Mouse (Mus musculus) kidney, adult 11 months (tissue): Measurements from ENCODE around the gene Nedd9.
"Not testable (repeated sequence)": the region's sequence is repeated elsewhere in the genome, so short reads cannot be mapped to it uniquely, and the experiment has no call there.

Experiments used
- DNase-seq: peaks from one replicate; pipeline ENCODE4 v3.0.0; 2022

Gene Nedd9

DNA sequence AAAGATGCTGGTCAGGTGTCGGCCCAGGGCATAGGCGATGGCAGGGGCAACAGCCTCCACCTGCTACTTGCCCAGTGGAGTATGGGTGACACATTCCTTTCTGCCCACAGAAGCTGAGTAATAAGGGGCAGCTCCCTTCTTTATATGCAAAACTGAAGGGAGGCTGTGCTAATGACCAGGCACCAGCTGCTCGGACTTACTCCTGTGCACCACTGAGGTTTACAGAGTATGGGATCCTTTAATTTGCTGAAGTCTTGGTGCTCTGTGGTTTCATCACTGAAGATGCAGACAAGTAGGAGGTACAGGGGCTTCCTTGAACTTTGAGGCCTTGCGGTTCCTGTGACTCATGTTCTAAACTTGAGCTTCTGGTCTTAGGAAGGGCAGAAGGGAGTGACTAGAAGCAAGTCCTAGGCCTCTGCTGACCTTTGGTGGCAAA, 120.0 kb downstream of the Nedd9 start:
- DNase-seq, result no peak

DNA sequence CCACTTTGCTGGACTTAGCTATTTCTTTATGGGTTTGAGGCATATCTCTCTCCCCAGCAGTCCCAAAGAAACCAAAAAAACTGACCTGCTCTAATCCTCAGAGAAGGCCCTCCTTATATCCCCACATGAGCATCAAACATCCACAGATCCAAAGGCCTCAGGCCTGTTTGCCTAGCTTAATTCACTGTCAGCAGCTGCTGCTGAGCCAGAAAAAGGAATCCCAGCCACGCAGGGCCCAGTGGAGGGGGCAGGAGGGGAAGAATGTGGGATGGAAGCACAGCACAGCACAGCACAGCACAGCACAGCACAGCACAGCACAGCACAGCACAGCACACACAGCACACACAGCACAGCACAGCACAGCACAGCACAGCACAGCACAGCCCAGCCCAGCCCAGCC, 120.6 kb downstream of the Nedd9 start:
- not testable (repeated sequence) for DNase-seq

DNA sequence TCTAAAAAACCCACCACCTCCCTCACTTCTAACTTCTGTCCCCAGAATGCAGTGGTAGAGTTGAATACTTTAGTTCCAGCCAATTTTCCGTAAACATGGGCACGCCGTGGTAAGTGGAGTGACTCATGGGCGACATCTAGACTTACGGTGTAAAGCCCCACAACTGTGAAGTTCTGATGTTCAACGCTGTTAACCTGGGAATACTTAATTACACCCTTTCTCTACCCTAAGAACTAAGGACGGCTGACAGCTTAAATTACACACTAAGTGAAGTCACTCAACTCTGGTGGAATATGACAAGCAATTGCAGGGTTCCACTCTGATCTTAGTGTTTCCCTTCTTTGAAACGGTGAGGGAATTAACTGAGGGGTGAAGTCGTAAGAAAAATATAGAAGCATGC, 122.9 kb downstream of the Nedd9 start:
- DNase-seq, result no peak

DNA sequence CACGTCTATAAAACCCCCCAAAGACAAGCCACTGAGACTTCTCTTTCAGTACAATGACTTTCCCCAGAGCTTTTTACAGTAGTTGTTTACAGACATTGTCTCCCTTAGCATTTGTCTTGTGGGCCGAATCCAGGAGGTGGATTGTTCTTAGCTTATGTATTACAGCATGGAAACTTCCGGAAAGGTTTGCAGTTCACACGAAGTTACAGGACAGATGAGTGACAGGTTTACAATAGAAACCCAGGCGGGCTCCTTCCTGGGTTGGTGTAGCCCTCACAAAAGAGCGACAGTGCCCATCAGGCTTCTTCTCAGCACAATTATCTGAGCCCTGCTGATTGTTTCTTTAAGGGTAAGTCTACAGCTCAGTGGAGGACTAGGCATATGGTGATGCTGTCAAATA, 124.3 kb downstream of the Nedd9 start:
- no peak for DNase-seq

DNA sequence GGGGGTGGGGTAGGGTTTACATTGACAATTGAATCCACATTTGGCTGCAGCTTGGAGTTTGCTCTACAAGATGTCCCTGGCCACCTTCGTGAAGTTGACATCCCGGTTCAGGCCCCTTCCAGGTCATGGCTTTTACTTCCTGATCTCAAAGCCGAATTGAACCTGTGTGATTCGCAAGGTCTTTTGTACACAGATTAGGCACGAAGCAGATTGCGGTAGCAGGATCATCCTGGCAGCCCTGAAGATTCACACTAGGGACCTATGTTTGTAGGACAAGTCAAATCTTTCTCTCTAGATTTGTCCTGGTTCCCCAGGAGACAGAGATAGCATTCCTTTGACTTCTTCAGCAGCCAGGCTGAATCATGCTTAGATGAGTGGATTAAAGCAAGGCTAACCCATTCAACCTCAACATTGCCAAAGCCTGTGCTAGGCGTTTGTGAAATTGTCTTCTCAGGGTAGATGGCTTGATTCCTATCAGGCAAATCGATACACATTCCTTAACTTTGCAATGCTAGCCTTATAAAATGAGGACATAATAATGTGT, 126.8 kb downstream of the Nedd9 start:
- no peak for DNase-seq

DNA sequence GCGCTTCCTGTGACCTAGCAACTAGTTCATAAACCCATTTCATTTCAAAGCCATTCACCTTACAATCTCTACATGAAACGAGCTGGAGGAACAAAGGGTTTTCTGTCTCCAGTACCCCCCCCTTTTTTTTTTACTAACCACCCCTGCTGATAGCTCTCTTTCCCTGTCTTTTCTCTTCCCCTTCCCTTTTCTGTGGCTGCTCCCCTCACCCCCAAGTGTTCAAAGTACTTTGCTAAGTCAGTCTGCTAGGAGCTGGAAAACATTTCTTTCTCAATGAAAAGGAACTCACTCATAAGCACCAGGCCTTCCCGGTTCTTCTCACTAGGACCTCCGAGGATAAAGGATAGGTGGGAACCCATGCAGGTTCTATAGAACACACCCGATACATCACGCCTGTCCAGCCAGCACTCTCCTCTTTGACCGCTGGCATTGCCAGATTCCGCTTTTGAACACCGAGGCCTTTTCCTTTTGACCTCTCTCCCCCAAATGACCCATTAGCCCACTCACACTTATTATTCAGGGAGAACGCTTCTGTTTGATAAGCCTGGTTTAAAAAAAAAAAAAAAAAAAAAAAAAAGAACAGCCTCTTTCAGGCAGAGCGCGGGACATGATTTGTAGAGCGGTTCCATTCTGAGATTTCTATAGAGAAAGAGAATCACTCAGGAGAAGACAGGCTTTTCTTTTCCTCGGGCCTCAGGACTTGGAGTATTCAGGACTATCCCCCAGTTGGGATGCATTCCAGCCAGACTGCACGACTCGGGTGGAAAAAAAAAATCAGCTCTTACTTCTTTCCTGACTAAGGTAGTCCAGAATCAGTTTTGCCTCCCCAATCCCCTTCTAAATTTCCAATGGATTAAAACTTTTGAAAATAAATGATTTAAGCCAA, 127.6 kb downstream of the Nedd9 start:
- no peak for DNase-seq

DNA sequence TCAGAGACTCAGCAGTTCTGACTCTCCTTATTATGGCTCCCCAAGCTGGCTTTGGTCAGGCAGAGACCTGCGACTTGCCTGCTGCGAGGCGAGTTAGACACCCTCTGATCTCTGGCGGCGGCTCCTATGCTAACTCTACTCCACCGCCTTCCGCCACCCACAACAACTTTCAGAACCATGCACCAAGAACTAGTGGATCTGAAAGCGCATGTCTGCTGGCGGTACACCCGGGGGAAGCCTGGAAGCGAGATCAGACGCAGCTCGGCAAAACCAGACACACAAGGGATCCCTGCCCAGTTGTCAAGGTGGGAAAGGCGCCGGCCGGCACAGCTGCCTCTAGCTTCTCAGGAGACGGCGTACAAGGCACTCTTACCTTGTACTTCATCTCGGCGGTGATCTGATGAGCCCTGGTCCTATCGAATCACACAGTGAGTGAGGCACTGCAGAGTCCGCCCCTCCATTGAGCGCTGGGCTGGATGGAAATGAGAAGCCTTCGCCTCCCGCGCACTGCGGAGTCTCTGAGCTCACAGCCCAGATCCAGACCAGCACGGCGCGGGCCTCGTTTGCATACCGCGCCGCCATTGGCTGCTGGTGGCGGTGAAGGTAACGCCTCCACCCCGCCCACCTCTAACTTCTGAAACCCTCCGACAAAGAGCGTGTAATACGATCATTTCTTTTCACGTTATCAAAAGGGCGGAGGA, 128.5 kb downstream of the Nedd9 start:
- peak; percentile 95 for DNase-seq

DNA sequence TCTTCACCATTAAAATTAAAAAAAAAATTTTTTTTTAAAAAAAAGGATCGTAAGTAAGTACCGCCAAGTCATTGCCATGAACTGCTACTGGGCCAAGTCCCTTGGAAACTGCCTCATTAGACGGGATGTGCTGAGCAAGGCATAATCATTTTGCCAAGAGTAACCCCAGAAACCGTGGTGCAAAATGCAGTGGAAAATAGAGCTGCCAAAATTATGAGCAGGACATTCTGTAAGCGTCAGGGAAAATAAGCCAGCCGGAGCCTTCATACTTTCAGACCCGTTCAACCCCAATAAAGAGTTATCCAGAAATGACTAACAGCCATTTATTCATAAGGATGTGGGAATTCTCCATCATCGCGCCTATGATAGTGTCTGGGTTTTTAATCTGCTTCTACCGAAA, 129.2 kb downstream of the Nedd9 start:
- DNase-seq, result peak; percentile 53

DNA sequence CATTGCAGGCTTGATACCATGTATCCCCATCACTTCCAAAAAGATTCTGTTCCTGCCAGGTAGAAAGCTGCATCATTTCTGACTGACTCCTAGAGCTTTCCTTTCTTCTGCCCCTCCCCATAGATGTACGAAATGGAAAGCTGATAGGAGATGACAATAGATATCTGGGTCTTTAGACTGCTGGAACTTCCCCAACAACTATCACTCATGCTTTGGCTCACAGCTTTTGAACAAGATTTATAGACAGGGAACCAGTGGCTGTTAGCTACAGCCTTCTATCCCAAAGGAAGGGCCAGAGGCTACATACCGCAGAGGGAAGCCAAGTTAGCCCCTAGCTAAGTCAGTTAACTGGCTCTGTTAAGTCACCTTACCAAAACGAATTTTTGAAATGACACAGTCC, 129.6 kb downstream of the Nedd9 start:
- DNase-seq, result no peak

DNA sequence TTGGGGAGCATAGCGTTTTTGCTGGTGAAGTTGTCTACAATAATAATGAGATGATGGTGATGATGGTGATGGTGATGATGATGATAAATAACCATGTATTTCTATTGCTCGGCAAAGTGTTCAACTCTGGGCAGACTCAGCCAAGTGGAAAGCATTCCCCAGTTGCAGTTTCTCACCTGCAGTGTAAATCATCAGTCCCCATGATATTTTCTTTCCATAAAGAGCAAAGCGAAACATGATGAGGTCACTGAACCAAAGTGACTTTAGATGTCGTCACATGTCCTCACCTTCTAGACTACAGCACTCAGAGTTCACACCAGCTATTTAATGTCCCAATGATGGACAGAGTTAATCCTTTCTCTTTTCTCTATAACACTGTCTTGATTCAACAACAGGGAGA, 130.0 kb downstream of the Nedd9 start:
- DNase-seq, result no peak

DNA sequence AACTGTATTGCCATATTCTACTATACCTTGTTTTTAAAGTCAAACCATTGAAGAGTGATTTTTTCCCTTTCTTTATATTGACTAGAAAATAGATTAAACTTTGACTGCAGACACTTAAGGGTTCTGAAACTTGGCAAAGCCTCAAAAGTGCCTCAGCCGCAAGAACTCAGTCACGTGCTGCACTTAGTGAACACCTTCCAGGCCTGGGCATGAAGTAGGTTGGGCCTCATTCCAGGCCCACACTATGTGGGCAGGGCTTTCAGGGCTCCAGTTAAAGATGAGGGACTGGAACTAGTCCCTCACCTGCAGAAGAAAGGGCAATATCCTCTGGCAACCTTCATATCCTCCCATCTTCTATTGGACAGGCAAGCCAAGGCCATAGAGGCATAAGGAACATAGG, 131.6 kb downstream of the Nedd9 start:
- DNase-seq, result peak; percentile 82

DNA sequence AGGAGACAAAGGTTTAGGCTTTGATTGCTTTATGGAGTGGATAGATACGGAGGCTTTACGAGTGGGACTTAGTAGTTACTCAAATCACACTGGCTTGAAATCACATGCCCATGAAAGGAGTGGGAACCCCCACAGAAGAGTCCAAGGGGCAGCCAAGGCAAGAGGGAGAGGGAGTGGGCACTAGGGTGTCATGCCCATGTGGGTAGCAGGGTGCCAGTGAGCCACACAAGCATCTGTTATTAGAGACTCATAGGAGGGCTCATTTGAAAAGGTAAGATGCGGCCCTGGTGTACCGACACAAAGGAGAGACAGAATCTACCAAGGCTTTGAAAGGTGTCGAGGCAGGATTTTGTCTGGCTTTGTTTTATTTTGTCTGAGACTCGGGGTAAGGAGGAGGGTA, 132.6 kb downstream of the Nedd9 start:
- DNase-seq, result no peak

DNA sequence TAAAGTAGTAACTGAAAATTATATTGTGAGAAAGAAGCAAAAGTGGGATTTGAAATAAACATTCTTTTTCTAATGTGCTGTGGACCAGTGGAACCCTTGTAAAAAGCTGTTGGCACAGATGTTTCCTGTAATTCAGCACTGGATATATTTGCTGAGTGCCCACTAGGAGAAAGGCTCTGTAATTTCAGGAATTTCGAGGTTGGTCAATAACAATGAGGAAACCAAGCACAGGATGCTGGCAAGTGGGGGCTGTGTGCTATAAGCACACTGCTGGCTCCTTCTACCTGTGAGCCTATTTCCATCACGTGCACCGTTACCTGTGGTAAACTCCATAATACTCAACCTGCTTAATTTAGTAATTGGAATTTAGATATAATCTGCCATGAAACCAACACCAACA, 133.5 kb downstream of the Nedd9 start:
- no peak for DNase-seq

DNA sequence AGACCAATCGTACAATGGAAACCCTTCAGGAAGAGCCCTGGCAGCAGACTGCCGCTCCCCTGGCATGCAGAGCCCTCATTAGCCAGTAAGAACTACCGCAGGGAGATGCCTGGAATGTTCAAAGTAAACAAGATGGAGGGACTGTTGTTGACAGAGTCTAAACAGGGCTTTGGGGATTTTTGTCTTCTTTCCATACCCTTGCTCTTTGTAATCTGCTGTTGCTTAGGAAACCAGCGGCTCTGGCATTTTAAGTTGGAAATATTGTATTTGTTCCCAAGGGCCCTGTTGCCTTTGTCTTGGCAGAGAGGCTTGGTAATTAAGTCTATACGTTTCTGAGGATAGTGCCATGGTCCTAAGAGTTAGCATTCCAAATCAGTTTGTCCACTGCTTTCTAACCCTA, 134.8 kb downstream of the Nedd9 start:
- no peak for DNase-seq

DNA sequence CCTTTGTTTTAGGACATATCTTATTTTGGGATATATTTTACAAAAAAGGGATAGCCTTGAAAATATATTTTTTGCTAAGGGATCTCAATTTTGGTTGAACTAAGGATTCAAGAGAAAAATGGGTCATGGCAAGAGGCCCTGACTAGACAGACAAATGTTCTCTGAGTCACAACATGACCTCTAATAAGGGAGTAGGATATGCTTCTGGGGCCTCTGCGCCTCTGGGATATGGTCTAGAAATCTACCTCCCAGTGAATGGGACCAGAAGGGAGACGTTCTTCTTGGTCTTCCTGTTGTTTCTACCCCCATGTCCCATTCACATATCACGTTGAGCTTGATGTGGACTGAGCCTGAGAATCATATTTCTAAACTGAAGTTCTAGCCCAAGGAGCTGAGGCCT, 136.6 kb downstream of the Nedd9 start:
- DNase-seq, result no peak

DNA sequence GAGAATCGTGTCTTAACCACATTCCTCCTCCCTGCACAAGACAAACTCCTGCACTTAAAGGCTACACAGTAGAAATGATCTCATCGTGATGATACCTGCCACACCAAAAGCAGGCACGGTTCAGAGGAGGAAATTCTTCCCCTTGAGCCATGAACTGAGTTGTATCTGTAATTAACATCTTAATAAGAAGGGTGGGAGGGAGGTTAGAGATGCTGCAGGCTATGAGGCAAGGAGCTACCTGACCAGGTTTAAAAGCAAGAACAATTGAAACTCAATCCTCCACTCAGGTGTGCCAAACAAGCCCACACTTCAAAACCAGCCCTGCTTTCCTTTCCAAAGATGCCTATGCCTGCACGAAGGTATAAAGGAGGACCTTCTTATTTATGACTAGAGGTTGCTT, 137.4 kb downstream of the Nedd9 start:
- no peak for DNase-seq

DNA sequence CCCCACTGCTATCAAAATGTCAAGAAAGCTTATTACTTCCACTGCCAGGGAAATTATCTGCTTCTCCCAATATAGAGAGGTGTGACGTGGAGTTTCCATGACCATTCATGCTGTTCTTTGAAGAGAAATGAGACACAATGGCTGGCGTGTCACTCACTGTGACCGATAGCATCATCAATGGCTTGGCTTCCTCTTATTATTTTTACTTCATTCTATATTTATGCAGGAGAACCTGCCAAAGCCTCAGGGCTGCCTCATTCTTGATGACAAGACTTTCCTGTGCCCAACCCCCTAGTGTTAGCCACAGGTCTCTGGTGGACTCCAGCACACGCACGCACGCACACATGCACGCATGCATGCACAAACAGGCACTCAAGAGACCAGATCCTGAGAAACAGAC, 141.4 kb downstream of the Nedd9 start:
- DNase-seq, result peak; percentile 58

DNA sequence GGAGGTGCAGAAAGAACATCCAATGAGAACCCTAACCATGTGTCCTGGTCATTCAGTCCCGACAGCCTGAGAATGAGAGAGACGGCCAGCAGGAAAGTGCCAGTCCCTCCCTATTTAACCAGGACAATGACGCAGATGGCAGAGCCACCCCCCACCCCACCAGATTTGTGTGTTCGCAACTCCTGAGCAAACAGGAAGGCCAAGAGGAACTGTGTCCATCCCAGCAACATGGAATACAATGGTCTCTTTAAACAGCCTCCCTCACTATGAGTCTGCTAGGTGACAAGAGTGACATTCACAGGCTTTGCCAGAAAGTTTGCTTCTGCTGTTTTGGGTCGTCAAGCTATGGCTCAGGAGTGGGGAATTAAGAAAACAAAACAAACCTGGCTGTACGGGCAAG, 141.9 kb downstream of the Nedd9 start:
- no peak for DNase-seq

DNA sequence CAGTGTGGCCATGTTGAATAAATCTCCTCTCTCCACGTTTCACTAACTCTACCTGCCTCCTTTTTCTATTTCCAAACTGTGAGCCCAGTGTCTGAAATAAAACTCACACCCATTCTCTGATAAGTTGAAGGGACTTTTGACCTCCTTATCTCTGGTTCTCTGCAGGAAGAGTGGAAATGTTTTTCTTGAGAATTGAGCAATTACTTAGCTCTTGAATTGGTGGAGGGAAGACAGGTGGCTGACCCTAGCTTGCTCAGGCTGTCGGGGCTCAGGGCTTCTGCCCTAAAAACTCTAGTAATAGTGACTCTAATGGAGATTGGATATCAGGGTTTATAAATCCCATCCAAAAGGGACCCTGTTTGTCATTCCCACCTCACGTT, 143.3 kb downstream of the Nedd9 start:
- DNase-seq, result no peak

DNA sequence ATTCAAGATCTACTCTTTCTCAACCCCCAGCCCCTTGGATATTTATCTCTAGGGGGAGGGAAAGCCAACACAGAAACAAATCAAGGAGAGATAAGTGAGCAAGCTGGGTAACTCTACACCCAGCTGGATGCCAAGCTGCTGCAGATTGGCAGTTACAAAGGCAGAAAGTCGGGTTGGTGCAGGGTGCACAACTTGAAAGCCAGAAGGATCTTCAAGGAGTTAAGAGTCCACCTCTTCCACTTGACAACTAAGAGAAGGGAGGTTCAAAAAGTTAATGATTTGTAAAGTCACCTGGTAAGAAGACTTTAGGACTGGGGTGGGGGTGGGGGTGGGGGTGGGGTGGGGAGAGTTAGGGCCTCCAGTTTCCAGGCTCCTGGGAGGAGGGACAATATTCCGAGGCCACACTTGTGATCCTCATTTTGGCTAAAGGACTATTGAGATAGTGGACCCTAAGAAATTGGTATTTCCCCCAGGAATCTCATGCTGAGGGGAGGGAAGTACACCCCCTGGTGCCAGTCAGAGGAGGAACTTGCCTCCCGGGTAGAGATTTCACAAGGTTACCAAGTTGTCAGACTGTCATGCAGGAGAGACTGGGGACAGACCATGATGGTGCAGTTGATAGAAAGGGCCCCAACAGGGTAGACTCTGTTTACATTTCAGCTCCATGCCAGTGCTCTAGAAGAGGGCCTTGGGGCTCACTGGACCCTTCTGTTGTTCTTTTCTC, 143.8 kb downstream of the Nedd9 start:
- DNase-seq, result peak; percentile 75

DNA sequence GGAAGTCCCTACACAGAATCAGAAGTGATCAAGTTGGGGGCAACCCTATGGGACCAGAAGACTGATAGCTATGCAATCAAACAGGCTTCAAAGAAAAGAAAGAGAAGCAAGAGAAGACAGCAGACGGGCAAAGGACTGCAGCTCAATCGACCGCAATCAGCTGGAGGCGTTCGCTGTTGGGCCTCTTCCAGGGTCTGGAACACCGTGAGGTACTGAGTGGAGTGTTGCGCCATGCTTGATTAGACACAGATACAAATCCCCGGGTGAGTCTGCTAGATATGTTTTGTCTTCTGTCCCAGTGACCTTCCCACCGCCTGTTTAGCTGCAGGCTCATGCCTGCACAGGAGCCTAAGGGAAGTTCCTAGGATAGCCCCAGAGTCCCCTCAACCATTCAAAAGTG, 145.7 kb downstream of the Nedd9 start:
- peak; percentile 50 for DNase-seq

DNA sequence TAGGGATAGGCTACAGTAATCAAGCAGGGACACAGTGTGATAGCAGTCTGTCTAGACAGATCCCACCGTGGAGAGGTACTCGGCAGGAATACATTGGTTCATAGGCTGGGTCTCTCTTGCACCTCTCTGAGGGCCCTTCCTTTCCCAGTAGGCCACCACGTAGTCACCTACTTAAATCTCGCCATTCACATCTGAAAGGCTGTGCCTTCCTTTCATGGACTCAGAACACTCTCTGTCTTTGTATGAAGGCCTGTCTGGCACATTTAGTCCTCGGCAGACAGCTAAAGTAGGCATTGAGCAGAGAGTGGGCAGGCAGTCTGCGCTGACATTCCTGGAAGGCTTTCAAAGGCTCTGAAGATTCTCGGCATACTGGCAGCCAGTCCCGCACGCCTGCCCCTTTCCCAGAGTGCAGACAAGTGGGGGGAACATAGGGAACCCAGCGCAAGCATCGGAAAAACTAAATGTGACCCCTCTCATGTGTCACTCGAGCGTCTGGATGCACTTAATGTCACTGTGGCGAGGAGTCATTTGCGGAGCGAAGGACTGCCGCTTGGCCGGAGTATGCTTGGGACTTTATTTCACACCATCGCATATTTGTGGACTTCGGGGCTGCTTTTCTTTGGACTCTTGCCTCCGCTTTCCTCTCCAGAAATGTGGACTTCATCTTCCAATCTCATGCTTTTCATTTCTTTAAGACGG, 147.4 kb downstream of the Nedd9 start:
- peak; percentile 60 for DNase-seq

DNA sequence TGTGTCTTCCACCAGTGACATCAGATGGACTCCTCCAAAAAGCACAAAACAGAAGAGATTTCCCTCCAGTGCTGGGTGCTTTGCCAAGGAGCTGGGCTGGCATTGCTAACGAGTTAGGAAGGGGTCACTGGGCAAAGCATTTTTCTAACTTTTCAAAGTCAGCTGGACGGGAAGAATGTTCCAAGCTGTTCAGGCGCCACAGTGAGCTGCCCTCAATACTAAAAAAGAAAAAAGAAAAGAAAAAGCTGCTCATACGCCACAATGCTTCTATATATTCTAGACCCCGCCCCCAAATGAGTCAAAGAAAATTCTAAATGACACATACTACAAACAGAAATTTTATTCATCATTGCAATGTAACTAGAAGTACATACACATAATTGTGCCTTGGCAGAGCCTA, 148.0 kb downstream of the Nedd9 start:
- peak; percentile 69 for DNase-seq
